Mouse (Mus musculus) B cell, adult (primary cell): ENCODE measurements around the gene Exosc5. TPM values are rescaled to one million over a fixed set of nuclear protein-coding genes. Genes with fewer than 3 reads are reported as not detected.

Experiments used
- total RNA-seq: library from RNA; stranded (reverse); gene quantifications from 4 replicates; pipeline ENCODE4 v1.2.4, GENCODE M21; 2023; ENCODE audit not compliant: inconsistent age

The Exosc5 gene
- 66.2 to 79.2 TPM (median 73.4 TPM) in 4 replicates for total RNA-seq

GRCm38 (mm10) chr7:25658657-25659472 is at the start of gene Exosc5, which contains the start of gene Bckdha:
Exosc5 (plus strand) TSS chr7:25659164.
Bckdha (minus strand) TSS chr7:25658981.

GRCm38 (mm10) chr7:25615706-25616011 is 43.3 kb upstream of the Exosc5 start, which contains the start of gene Erich4:
Erich4 (minus strand) TSS chr7:25615892.

GRCm38 (mm10) chr7:25618865-25619721 is 39.9 kb upstream of the Exosc5 start, which contains the start of gene Dmac2:
Dmac2 (plus strand) TSS chr7:25619414.

GRCm38 (mm10) chr7:25626509-25627430 is 32.2 kb upstream of the Exosc5 start, which contains the start of gene B3gnt8:
B3gnt8 (plus strand) TSS chr7:25626654.

GRCm38 (mm10) chr7:25674719-25675300 is 15.8 kb downstream of the Exosc5 start, which contains the start of gene Tmem91:
Tmem91 (minus strand) TSS chr7:25675166.

GRCm38 (mm10) chr7:25680514-25681258 is 21.7 kb downstream of the Exosc5 start, which contains the start of gene B9d2:
B9d2 (plus strand) TSS chr7:25680780.

GRCm38 (mm10) chr7:25686680-25687531 is 27.9 kb downstream of the Exosc5 start, which contains the start of gene Tgfb1:
Tgfb1 (plus strand) TSS chr7:25687002.

GRCm38 (mm10) chr7:25718788-25719417 is 59.9 kb downstream of the Exosc5 start, which contains the start of gene Ccdc97:
Ccdc97 (minus strand) TSS chr7:25719088.

Other genes starting within 250 kb of the Exosc5 start
- not detected in 4 replicates for gene Cxcl17, start 246.3 kb upstream of the Exosc5 start, total RNA-seq
- gene Ceacam1, start 181.6 kb upstream of the Exosc5 start, total RNA-seq = 43.2 to 52.4 TPM (median 46.4 TPM) in 4 replicates
- 7.9 to 11.4 TPM (median 9.8 TPM) in 4 replicates for gene Ceacam2, start 119.3 kb upstream of the Exosc5 start, total RNA-seq
- not detected in 4 replicates for gene Erich4, start 43.3 kb upstream of the Exosc5 start, total RNA-seq
- 82.5 to 103 TPM (median 91.1 TPM) in 4 replicates for gene Dmac2, start 39.8 kb upstream of the Exosc5 start, total RNA-seq
- 27.3 to 36.9 TPM (median 29.9 TPM) in 4 replicates for gene B3gnt8, start 32.5 kb upstream of the Exosc5 start, total RNA-seq
- gene Bckdha, start 183 bp upstream of the Exosc5 start, total RNA-seq = 42.0 to 56.3 TPM (median 46.7 TPM) in 4 replicates
- gene Tmem91, start 16.0 kb downstream of the Exosc5 start, total RNA-seq = 0.93 TPM in 1 of 4 replicates, not detected in the others
- 46.0 to 59.8 TPM (median 49.8 TPM) in 4 replicates for gene B9d2, start 21.6 kb downstream of the Exosc5 start, total RNA-seq
- gene Tgfb1, start 27.8 kb downstream of the Exosc5 start, total RNA-seq = 286 to 300 TPM (median 298 TPM) in 4 replicates
- 93.9 to 102 TPM (median 97.4 TPM) in 4 replicates for gene Ccdc97, start 59.9 kb downstream of the Exosc5 start, total RNA-seq
- 215 to 225 TPM (median 221 TPM) in 4 replicates for gene Hnrnpul1, start 95.6 kb downstream of the Exosc5 start, total RNA-seq
- 4.9 to 14.0 TPM (median 10.4 TPM) in 4 replicates for gene Axl, start 129.5 kb downstream of the Exosc5 start, total RNA-seq
- gene Cyp2s1, start 157.7 kb downstream of the Exosc5 start, total RNA-seq = 0.19 TPM in 1 of 4 replicates, not detected in the others
- not detected in 4 replicates for gene Cyp2b10, start 238.5 kb downstream of the Exosc5 start, total RNA-seq